Mouse (Mus musculus) lung, embryonic 16.5 days (tissue): ENCODE results near the gene P4hb. TPM values are rescaled to one million over a fixed set of nuclear protein-coding genes. Genes with fewer than 3 reads are reported as not detected.

Experiments used
- ATAC-seq: fragments of 200-750 bp; cut with Nextera tagmentation; 2 replicates; pipeline ENCODE4 v1.8.0; 2017; ENCODE audit warnings: low read depth, mild to moderate bottlenecking, moderate library complexity
- H3K27ac ChIP-seq: fragments of 300-500 bp; sonication (generic); 2 replicates; pipeline ENCODE4 v1.5.1; 2014; ENCODE audit warnings: mild to moderate bottlenecking, control low read depth, low read length
- H3K27me3 ChIP-seq: fragments of 300-500 bp; sonication (generic); 2 replicates; pipeline ENCODE4 v1.6.1; 2014; ENCODE audit warnings: low read depth, low read length, mixed read lengths; ENCODE audit not compliant: control insufficient read depth, insufficient read depth
- H3K36me3 ChIP-seq: fragments of 300-500 bp; sonication (generic); 2 replicates; pipeline ENCODE4 v1.6.1; 2014; ENCODE audit warnings: low read length; ENCODE audit not compliant: control insufficient read depth, insufficient read depth
- H3K4me1 ChIP-seq: fragments of 300-500 bp; sonication (generic); replicated peaks from 2 replicates; pipeline ENCODE4 v1.6.1; 2014; ENCODE audit warnings: low read length, mixed read lengths; ENCODE audit not compliant: control insufficient read depth, insufficient read depth
- H3K4me2 ChIP-seq: fragments of 300-500 bp; sonication (generic); 2 replicates; pipeline ENCODE4 v1.6.1; 2014; ENCODE audit warnings: low read depth, low read length, control low read depth
- H3K4me3 ChIP-seq: fragments of 300-500 bp; sonication (generic); 2 replicates; pipeline ENCODE4 v1.5.1; 2014; ENCODE audit warnings: mild to moderate bottlenecking, low read length, control low read depth
- H3K9ac ChIP-seq: fragments of 300-500 bp; sonication (generic); 2 replicates; pipeline ENCODE4 v1.6.1; 2014; ENCODE audit warnings: low read length, control low read depth
- H3K9me3 ChIP-seq: fragments of 300-500 bp; sonication (generic); 2 replicates; pipeline ENCODE4 v1.6.1; 2016; ENCODE audit warnings: low read length; ENCODE audit not compliant: control insufficient read depth
- WGBS: fragments of 180-500 bp; shearing (Covaris S2); extraction: QIAGEN DNeasy Blood & Tissue Kit; methylation state at CpG from one replicate; pipeline ENCODE4 v1.1.7; 2014; 5-methylcytosine and 5-hydroxymethylcytosine counted together
- polyA plus RNA-seq: library from polyadenylated mRNA; unstranded; fragments of >200 nt; fragmentation: Nextera tagmentation; extraction: Ambion mirVana; gene quantifications from 2 replicates; pipeline ENCODE4 v1.2.1, GENCODE M21; 2015

The P4hb gene
- polyA plus RNA-seq, 1 experiment from 2014 or later = 841 TPM

DNA sequence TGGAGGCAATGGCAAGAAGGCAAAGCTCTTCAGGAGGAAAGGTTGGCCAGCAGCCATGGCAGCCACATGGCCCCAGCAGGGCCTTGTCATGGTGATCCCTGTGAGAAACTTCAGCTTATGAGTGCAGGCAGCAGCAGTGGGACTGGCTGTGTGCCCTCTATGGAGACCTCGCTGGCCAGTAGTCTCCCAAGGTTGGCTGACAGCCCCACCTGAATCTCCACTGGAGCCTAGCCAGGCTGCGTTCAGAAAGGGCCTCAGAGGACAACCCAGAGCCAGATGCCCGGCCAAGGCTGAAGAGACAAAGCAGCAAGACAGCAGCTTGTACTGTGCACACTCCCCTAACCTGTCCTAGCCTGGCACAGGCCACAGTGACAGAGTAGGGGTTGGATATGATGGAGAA lies 34.6 kb downstream of the P4hb start:
- Histone ChIP-seq H3K4me3 (no peak overlapping the region), H3K4me2 (no peak overlapping the region), H3K27me3 (0 out of 2 replicates have a peak, but pooled peaks cover 2% of the 10 kb centered on the region), H3K27ac (peak overlapping the region; percentile 76), H3K9ac (peak overlapping the region; percentile 32), H3K4me1 (peaks cover 25% of the 10 kb centered on the region), H3K36me3 (peaks cover 12% of the 10 kb centered on the region), H3K9me3 (no peaks in the 10 kb centered on the region)
- WGBS = 56% methylated on average over 3 of the region's 3 CpGs
- ATAC-seq = no peak

GRCm38 (mm10) chr11:120535804-120536203 lies 37.2 kb downstream of the P4hb start:
- H3K27ac ChIP-seq = no peak overlapping the region
- ATAC-seq = no peak
- H3K4me2 ChIP-seq = no peak overlapping the region
- H3K9me3 ChIP-seq = no peaks in the 10 kb centered on the region
- H3K27me3 ChIP-seq = peaks cover 22% of the 10 kb centered on the region
- no peaks in the 10 kb centered on the region for H3K36me3 ChIP-seq
- no peak overlapping the region for H3K4me3 ChIP-seq
- peaks cover 29% of the 10 kb centered on the region for H3K4me1 ChIP-seq
- WGBS = 73% methylated on average over 3 of the region's 3 CpGs
- H3K9ac ChIP-seq = no peak overlapping the region

- 59% methylated on average over 3 of the region's 3 CpGs for WGBS
- H3K27me3 ChIP-seq = peaks cover 29% of the 10 kb centered on the region
- H3K4me3 ChIP-seq = no peak overlapping the region
- H3K27ac ChIP-seq = no peak overlapping the region
- no peak for ATAC-seq
- peaks cover 29% of the 10 kb centered on the region for H3K4me1 ChIP-seq
- H3K9me3 ChIP-seq = no peaks in the 10 kb centered on the region
- no peak overlapping the region for H3K9ac ChIP-seq
- no peaks in the 10 kb centered on the region for H3K36me3 ChIP-seq
- H3K4me2 ChIP-seq = no peak overlapping the region
These were observed 37.9 kb downstream of the P4hb start for GRCm38 (mm10) chr11:120535145-120535544.

DNA sequence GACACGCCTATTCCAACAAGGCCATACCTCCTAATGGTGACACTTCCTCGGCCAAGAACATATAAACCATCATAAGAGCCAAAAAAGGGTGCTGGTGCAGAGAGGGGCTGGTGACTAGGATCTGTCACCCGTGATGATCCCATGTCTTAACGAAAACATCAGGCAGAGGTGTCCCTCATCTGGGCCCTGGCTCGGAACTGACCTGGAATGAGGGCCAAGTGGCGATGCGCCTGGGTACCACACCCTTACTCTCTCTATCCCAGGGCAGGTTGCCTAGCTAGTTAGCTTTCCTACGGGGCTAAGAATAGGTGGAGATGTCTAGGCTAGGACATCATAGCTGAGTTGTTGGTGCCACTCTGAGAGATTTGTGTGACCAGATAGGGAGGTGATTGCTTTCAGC lies 39.0 kb downstream of the P4hb start:
- H3K27me3 ChIP-seq = peaks cover 39% of the 10 kb centered on the region
- WGBS = 83% methylated on average over 8 of the region's 8 CpGs

DNA sequence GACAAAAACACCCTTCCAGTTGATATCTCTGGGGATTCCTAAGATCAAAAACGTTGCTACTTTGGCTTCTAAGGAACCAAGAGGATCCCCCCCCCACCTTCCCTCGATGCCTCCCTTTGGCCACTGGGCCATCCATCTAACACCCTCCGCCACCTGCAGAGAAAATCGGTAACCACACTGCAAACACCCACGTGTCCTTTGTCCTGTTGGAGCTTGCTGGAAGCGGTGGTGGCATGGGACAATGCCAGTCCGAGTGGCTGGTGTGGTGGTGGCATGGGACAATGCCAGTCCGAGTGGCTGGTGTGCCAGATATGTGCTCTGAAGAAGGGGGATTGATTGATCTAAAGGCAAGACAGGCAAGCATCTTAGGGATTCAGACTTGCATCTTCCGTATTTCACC lies 41.4 kb downstream of the P4hb start:
- H3K27me3 ChIP-seq = peaks cover 52% of the 10 kb centered on the region
- H3K4me2 ChIP-seq = no peak overlapping the region
- WGBS = 24% methylated on average over 9 of the region's 9 CpGs
- no peak for ATAC-seq
- no peaks in the 10 kb centered on the region for H3K9me3 ChIP-seq
- no peak overlapping the region for H3K9ac ChIP-seq
- H3K36me3 ChIP-seq = no peaks in the 10 kb centered on the region
- no peak overlapping the region for H3K27ac ChIP-seq
- H3K4me3 ChIP-seq = no peak overlapping the region
- peaks cover 10% of the 10 kb centered on the region for H3K4me1 ChIP-seq

More for the DNA sequence above, 39.0 kb downstream of the P4hb start:
- Histone ChIP-seq H3K36me3 (no peaks in the 10 kb centered on the region), H3K4me3 (no peak overlapping the region), H3K27ac (no peak overlapping the region), H3K4me1 (peaks cover 19% of the 10 kb centered on the region), H3K4me2 (no peak overlapping the region), H3K9ac (no peak overlapping the region), H3K9me3 (no peaks in the 10 kb centered on the region)
- ATAC-seq = no peak

DNA sequence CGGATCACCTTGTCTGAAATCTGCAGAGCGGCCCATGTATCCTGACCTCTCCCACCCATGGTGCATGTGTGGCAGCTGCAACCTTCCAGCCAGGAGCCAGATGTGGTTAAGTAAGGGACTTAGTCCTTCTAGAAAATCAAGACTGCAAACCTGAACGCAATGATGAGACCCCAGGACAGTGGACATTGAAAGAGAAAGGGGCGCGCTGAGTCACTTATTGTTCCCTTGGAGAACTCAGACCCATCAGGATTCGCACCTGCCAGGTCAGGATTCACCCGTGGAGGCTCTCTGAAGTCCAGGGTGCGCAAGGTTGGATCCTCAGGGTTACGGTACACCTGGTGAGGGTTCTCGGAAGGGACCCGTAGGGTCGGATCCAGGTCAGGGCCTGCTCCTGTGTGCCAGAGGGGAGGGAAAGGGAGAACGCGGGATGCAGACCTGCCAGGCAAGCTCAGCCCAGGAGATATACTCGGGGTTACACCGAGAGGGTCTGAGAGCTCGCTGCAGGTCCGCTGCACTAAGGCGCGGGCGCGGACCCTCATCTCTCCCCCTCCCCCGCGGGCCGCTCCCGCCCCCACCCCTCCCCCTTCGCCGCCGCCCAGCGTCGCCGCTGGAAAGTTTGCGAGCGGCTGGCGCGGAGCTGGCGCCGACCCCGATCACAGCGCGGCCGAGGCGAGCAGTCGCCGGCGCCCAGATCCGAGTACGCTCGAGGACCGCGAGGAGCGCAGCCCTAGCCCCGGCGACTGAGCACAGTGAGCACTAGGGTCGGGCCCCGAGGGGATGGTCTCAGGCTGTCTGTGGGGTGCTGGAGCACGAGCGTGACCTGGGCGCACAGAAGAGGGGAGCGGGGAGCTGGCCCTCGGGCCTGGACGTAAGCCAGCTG lies 42.7 kb downstream of the P4hb start, which contains the start of gene Gcgr:
TSS of gene Gcgr (plus strand) at position 615 of the 880 bp plus-strand sequence.
- H3K27me3 ChIP-seq = peaks cover 52% of the 10 kb centered on the region
- peak; percentile 60; the same call in 1 of the 2 replicates for ATAC-seq

DNA sequence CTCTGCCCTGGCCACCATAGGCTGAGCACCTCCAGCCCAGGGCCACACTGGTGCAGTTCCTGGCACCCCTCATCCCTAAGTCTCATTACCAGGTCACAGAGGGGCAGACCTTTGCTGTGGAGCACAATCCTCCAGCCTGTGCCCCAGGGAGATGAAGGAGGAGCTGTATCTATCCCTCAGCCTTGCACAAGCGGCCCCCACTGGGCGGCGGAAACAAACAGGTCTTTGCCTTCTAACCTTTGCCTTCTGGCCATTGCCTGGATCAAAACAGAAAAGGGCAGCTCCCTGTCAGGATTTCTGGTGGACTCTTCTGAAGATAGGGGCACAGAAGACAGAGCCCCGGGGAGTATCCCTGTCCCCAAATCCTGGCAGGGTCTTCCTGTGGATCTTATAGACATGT lies 44.1 kb downstream of the P4hb start:
- Histone ChIP-seq H3K36me3 (no peaks in the 10 kb centered on the region), H3K4me1 (peaks cover 10% of the 10 kb centered on the region), H3K4me2 (no peak overlapping the region), H3K9ac (no peak overlapping the region), H3K4me3 (no peak overlapping the region), H3K27ac (no peak overlapping the region), H3K27me3 (peaks cover 50% of the 10 kb centered on the region), H3K9me3 (no peaks in the 10 kb centered on the region)
- ATAC-seq = no peak
- WGBS = 59% methylated on average over 4 of the region's 4 CpGs

More for the DNA sequence above, 42.7 kb downstream of the P4hb start, which contains the start of gene Gcgr:
- no peaks in the 10 kb centered on the region for H3K9me3 ChIP-seq
- peak within 1 kb of the TSS; percentile 51 for H3K4me3 ChIP-seq
- H3K36me3 ChIP-seq = no peaks in the 10 kb centered on the region
- H3K9ac ChIP-seq = peak within 1 kb of the TSS; percentile 68
- WGBS = 8% methylated on average over 49 of the region's 62 CpGs
- H3K4me2 ChIP-seq = peak within 1 kb of the TSS; percentile 86
- H3K27ac ChIP-seq = no peak within 1 kb of the TSS
- peaks cover 10% of the 10 kb centered on the region for H3K4me1 ChIP-seq

DNA sequence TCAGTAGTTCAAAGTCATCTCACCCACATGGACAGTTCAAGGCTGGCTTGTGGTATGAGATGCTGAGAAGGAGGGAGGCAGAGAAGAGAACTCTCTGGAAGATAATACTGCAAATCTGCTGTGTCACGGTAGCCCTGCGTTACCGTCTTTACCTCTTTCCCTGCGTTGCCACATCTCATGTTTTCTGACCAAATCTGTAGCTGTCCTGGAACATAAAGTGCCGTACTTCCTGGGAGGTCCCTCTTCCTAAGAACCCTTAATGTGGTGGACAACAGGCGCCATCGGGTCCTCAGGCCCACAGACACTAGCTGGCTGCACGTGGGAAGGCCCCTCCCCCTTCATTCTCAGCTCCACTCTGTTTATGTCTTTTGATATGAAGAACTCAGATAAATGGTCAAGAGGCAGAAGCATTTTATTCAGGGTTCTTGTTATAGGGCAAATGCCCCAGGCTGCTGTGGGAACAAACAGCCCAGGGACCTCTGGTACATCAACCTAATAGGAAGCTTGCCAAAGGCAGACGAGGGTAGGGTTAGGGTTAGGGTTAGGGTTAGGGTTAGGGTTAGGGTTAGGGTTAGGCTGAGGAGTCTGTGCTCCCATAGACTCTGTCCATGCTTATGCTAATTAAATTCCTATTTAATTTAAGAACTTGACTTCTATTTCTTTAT lies 45.2 kb downstream of the P4hb start:
- no peak overlapping the region for H3K27ac ChIP-seq
- no peak overlapping the region for H3K4me3 ChIP-seq
- no peak overlapping the region for H3K4me2 ChIP-seq
- ATAC-seq = no peak
- 52% methylated on average over 9 of the region's 9 CpGs for WGBS
- H3K36me3 ChIP-seq = no peaks in the 10 kb centered on the region
- no peak overlapping the region for H3K9ac ChIP-seq
- H3K4me1 ChIP-seq = peaks cover 10% of the 10 kb centered on the region
- no peaks in the 10 kb centered on the region for H3K9me3 ChIP-seq
- peaks cover 49% of the 10 kb centered on the region for H3K27me3 ChIP-seq

DNA sequence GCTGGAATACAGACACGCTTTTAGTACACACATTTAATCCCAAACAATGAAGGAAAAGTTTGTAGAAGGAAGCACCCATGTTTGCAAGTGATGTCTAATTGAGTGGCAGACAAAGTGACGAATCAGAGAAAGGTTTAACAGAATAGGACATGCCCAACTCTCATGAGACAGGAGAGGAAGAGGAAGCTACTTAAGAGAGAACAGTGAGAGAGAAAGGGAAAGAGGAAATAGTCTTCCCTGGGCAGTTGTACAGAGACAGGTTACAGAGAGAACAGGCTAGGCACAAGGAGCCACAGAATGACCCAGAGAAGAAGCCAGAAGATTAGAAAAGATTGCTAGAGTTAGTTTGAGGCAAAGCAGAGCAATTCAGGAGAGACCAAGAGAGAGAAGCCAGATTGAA lies 47.1 kb downstream of the P4hb start:
- peaks cover 7% of the 10 kb centered on the region for H3K4me1 ChIP-seq
- no peaks in the 10 kb centered on the region for H3K9me3 ChIP-seq
- H3K27ac ChIP-seq = no peak overlapping the region
- no peak overlapping the region for H3K9ac ChIP-seq
- ATAC-seq = no peak
- H3K27me3 ChIP-seq = peaks cover 32% of the 10 kb centered on the region
- H3K4me3 ChIP-seq = no peak overlapping the region
- H3K4me2 ChIP-seq = no peak overlapping the region
- 95% methylated on average over 2 of the region's 2 CpGs for WGBS
- no peaks in the 10 kb centered on the region for H3K36me3 ChIP-seq
